Mouse (Mus musculus) embryonic fibroblast, embryonic 13.5 days (primary cell): Measurements from ENCODE around the gene Ccdc171.

Experiments used
- CTCF ChIP-seq: IDR thresholded peaks from 2 replicates; pipeline ENCODE4 v1.5.1; 2011; ENCODE audit warnings: mild to moderate bottlenecking, control low read depth, low read length, moderate library complexity, borderline replicate concordance; ENCODE audit not compliant: insufficient read depth
- POLR2A ChIP-seq: IDR thresholded peaks from 2 replicates; pipeline ENCODE4 v1.6.1; 2011; ENCODE audit warnings: low read depth, mild to moderate bottlenecking, control low read depth, low read length, moderate library complexity

GRCm38 (mm10) chr4:83501037-83501430 is 24.3 kb upstream of the Ccdc171 start:
- no peak for TF ChIP-seq POLR2A
- no peak for TF ChIP-seq CTCF
